Comparison of ENCODE assay signal across 8 mouse cellular contexts in the genomic region with DNA sequence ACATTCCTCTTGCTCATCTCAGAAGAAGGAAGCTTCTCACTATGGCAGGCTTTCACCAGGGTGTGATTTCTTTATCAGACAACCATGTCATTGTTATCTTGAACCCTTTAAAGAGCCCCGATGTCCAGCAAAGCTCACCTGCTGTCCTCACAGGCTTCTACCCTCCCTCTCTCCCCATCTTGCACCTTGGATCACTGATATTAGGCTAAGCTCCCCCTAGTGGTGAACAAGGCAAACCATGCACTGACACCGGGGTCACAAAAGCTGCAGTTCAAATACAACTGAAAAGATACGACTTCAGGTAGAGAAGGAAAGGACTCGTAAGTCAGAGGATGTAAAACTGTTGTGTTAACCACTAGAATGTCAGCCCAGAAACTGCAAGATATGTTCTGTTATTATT. TPM values are rescaled to one million over a fixed set of nuclear protein-coding genes. Genes with fewer than 3 reads are reported as not detected.
A peak's percentile ranks its signal among the peaks of the same experiment; 100 is the strongest.
DNase-seq lines count a peak whose midpoint lies in the region; ATAC-seq and TF ChIP-seq lines count a peak whose summit lies in the region.
"Had no signal": no experiment of that assay in that cellular context is flagged by ENCODE, and none has a peak within 500 bp of the region (broad histone marks: within the 10 kb centered on the region; RNA-seq: fewer than 3 reads in every experiment).

No protein-coding gene starts in this region.

- no peak for TF ChIP-seq POLR2A in bone marrow, adult 2 months (IDR thresholded peaks at IDR 0.05; ENCODE audit: borderline replicate concordance, control insufficient read depth, low read depth, low read length)

- ATAC-seq in hematopoietic stem cell, adult 5-6 weeks (replicated peaks in 1 of 2; ENCODE audit: insufficient read depth in 1 of 2, low FRiP score in 2 of 2, low TSS enrichment in 1 of 2, low read depth in 1 of 2, poor library complexity in 2 of 2, severe bottlenecking in 2 of 2) = peak; percentile 77 to 90

- in situ Hi-C loops in ES-E14 (cut with MboI; ENCODE audit: low sequenced_read_pairs in 2 of 2, unreplicated experiment in 2 of 2) = no loop called here

- H3K27ac ChIP-seq in left cerebral cortex, adult 2 months = no peak overlapping the region
- H3K27ac ChIP-seq in ES-E14 (ENCODE audit: insufficient read depth, low read depth, low read length, poor library complexity, severe bottlenecking) = no peak overlapping the region
- H3K27ac ChIP-seq in bone marrow, adult 2 months (ENCODE audit: control insufficient read depth, insufficient read depth, low read depth, low read length, poor library complexity) = no peak overlapping the region
- H3K27ac ChIP-seq: neural tube, embryonic 12.5 days had no signal

- DNase-seq in left cerebral cortex, adult 2 months (ENCODE audit: extremely low spot score in 1 of 2, low spot score in 2 of 2) = no peak
- no peak for DNase-seq in left cerebral cortex, postnatal 10 days (ENCODE audit: extremely low spot score in 1 of 2, low spot score in 2 of 2)
- DNase-seq in ES-E14 (ENCODE audit: low read depth, low spot score) = peak; percentile 34
- peak; percentile 20 for DNase-seq in thymus, postnatal 0 days (ENCODE audit: low spot score)
- DNase-seq in layer of hippocampus, adult 9-10 months (ENCODE audit: low spot score) = no peak

- WGBS in bone marrow, adult 2 months = 18% methylated on average over 4 of the region's 4 CpGs

- no peak overlapping the region for H3K4me3 ChIP-seq in left cerebral cortex, adult 2 months
- no peak overlapping the region for H3K4me3 ChIP-seq in ES-E14 (ENCODE audit: insufficient read depth in 1 of 2, low read depth in 1 of 2, low read length in 2 of 2, poor library complexity in 1 of 2, severe bottlenecking in 1 of 2)
- no peak overlapping the region for H3K4me3 ChIP-seq in bone marrow, adult 2 months (replicated peaks; ENCODE audit: control insufficient read depth, low read depth, low read length)
- H3K4me3 ChIP-seq: neural tube, embryonic 12.5 days had no signal

- no peaks in the 10 kb centered on the region for H3K4me1 ChIP-seq in ES-E14 (ENCODE audit: control insufficient read depth in 2 of 2, insufficient read depth in 2 of 2, low read length in 2 of 2, poor library complexity in 1 of 2)
- no peaks in the 10 kb centered on the region for H3K4me1 ChIP-seq in bone marrow, adult 2 months (ENCODE audit: control insufficient read depth, insufficient read depth, low read length)
- H3K4me1 ChIP-seq: neural tube, embryonic 12.5 days had no signal

- no peak overlapping the region for H3K9ac ChIP-seq in ES-E14 (ENCODE audit: insufficient read depth, low read depth, low read length, poor library complexity, severe bottlenecking)
- H3K9ac ChIP-seq: neural tube, embryonic 12.5 days had no signal

- H3K9me3 ChIP-seq in ES-E14 (ENCODE audit: control insufficient read depth, insufficient read depth, low read depth, low read length) = no peaks in the 10 kb centered on the region
- H3K9me3 ChIP-seq: neural tube, embryonic 12.5 days had no signal

- peak; percentile 75 for TF ChIP-seq CTCF in left cerebral cortex, adult 2 months (IDR thresholded peaks at IDR 0.05)
- peak; percentile 59 for TF ChIP-seq CTCF in bone marrow, adult 2 months (IDR thresholded peaks at IDR 0.05; ENCODE audit: control insufficient read depth, insufficient read depth, low read length)

- intact Hi-C loops in left cerebral cortex, adult 2 months (cut with DNase I) = no loop called here
- intact Hi-C loops in left cerebral cortex, postnatal 10 days (cut with DNase I) = no loop called here

- H3K36me3 ChIP-seq in ES-E14 (ENCODE audit: control insufficient read depth, insufficient read depth, low read length, poor library complexity, severe bottlenecking) = no peaks in the 10 kb centered on the region
- H3K36me3 ChIP-seq: neural tube, embryonic 12.5 days had no signal

TF ChIP-seq in ES-E14, 5 proteins besides CTCF, POLR2A, EP300 and RAD21:
- TF ChIP-seq ZC3H11A (IDR thresholded peaks at IDR 0.05; ENCODE audit: borderline replicate concordance, low read depth, low read length) = peak; percentile 47; the same call in 1 of the 2 replicates
- TF ChIP-seq HCFC1 (IDR thresholded peaks at IDR 0.05; ENCODE audit: borderline replicate concordance, insufficient read depth, low read length) = no peak

RNA-seq across cellular contexts. Expression of a gene that starts 43.5 kb away (rescaled TPM):
- 100 to 1,000 TPM; 102 to 109 TPM for total RNA-seq in left cerebral cortex, adult 2 months (2021)
- 100 to 1,000 TPM in 1 of 2 experiments, 10 to 100 TPM in 1; 96.6 to 102 TPM for total RNA-seq in left cerebral cortex, postnatal 10 days (2021)
- total RNA-seq in ES-E14 (2012; rRNA removed) = 74.4 and 75.9 TPM in 2 replicates
- polyA plus RNA-seq in bone marrow, adult 2 months (2011; ENCODE audit: insufficient read depth, insufficient read length, low replicate concordance, missing spikeins) = 122 and 172 TPM in 2 replicates
- 215 and 239 TPM in 2 replicates for total RNA-seq in hematopoietic stem cell, adult 5-6 weeks (2017)
- polyA plus RNA-seq in thymus, postnatal 0 days (2015; fragmentation: Nextera tagmentation; extraction: Ambion mirVana) = 147 and 196 TPM in 2 replicates

Comparison
In these comparisons a context has a peak if more than half of its experiments do, and no peak if none do; other contexts are left out.
1. DNase-seq: peak in ES-E14 (single experiment) and thymus, postnatal 0 days (single experiment); none in left cerebral cortex, adult 2 months (0 of 2), left cerebral cortex, postnatal 10 days (0 of 2) and layer of hippocampus, adult 9-10 months (single experiment).